Mouse (Mus musculus) testis, adult 2 months (tissue): Measurements from ENCODE around the gene Golga7b.

Experiments used
- CTCF ChIP-seq: fragments of 200-500 bp; IDR thresholded peaks from 2 replicates; pipeline ENCODE4 v1.5.1; 2012; ENCODE audit warnings: low read depth, mild to moderate bottlenecking, inconsistent platforms, low read length, moderate library complexity; ENCODE audit not compliant: control insufficient read depth, insufficient read depth, insufficient replicate concordance
- POLR2A ChIP-seq: fragments of 200-500 bp; IDR thresholded peaks from 2 replicates; pipeline ENCODE4 v1.6.1; 2012; ENCODE audit warnings: low read depth, mild to moderate bottlenecking, inconsistent platforms, low read length, moderate library complexity; ENCODE audit not compliant: control insufficient read depth

- TF ChIP-seq CTCF (no peak), POLR2A (no peak)
Measured at GRCm38 (mm10) chr19:42201696-42202381, 45.5 kb upstream of the Golga7b start, which contains the start of gene Sfrp5.
